Mouse (Mus musculus) CH12.LX (cell line): ENCODE data around the gene Tnni1. TPM values are rescaled to one million over a fixed set of nuclear protein-coding genes. Genes with fewer than 3 reads are reported as not detected.

Experiments
- DNase-seq: peaks from one replicate; pipeline ENCODE4 v3.0.0-alpha.2; 2013; ENCODE audit errors: extremely low read depth
- H3K27ac ChIP-seq: 2 replicates; pipeline ENCODE4 v1.5.1; 2012; ENCODE audit warnings: low read depth, mild to moderate bottlenecking, control low read depth, moderate library complexity; ENCODE audit not compliant: insufficient read depth
- H3K27me3 ChIP-seq: replicated peaks from 2 replicates; pipeline ENCODE3; 2012; ENCODE audit warnings: inconsistent platforms
- H3K36me3 ChIP-seq, 2 experiments: replicated peaks in 1 of 2; 2 replicates each; pipeline versions ENCODE3 to v1.6.1; 2012; ENCODE audit warnings: inconsistent platforms in 1 of 2, low read length in 1 of 2, mild to moderate bottlenecking in 1 of 2, mixed read lengths in 1 of 2, moderate library complexity in 1 of 2; ENCODE audit not compliant: control insufficient read depth in 1 of 2, insufficient read depth in 1 of 2
- H3K4me1 ChIP-seq, 2 experiments: 2 replicates each; pipeline ENCODE4 v1.6.1; 2012; ENCODE audit warnings: inconsistent platforms in 1 of 2, moderate library complexity in 1 of 2; ENCODE audit not compliant: insufficient read depth in 2 of 2, control insufficient read depth in 1 of 2
- H3K4me2 ChIP-seq: 2 replicates; pipeline ENCODE4 v1.6.1; 2012; ENCODE audit warnings: low read depth, mild to moderate bottlenecking, control low read depth; ENCODE audit not compliant: poor library complexity, insufficient read depth, severe bottlenecking
- H3K4me3 ChIP-seq, 3 experiments: fragments of 150-350 bp in 1 of 3; sonication (generic) in 1 of 3; replicated peaks in 1 of 3; 2 replicates each; pipeline versions ENCODE3 to v1.5.1; 2011 to 2012; ENCODE audit warnings: low read depth in 2 of 3, low read length in 2 of 3, mild to moderate bottlenecking in 2 of 3, moderate library complexity in 2 of 3, control low read depth in 1 of 3, improper control_type of control experiment in 1 of 3, inconsistent platforms in 1 of 3, mixed read lengths in 1 of 3; ENCODE audit not compliant: poor library complexity in 1 of 3
- H3K79me2 ChIP-seq: replicated peaks from 2 replicates; pipeline ENCODE4 v1.6.1; 2012; ENCODE audit warnings: mild to moderate bottlenecking, moderate library complexity; ENCODE audit not compliant: control insufficient read depth, poor library complexity, insufficient read depth, severe bottlenecking; ENCODE audit errors: extremely low read depth
- H3K9ac ChIP-seq: 2 replicates; pipeline ENCODE4 v1.6.1; 2012; ENCODE audit warnings: low read depth, mild to moderate bottlenecking, control low read depth, moderate library complexity; ENCODE audit not compliant: insufficient read depth
- H3K9me3 ChIP-seq: replicated peaks from 2 replicates; pipeline ENCODE3; 2012; ENCODE audit warnings: low read length, inconsistent platforms, mixed read lengths
- CTCF ChIP-seq, 2 experiments: IDR thresholded peaks in 1 of 2; conservative IDR thresholded peaks in 1 of 2; 2 replicates each; pipeline ENCODE4 v1.5.1; 2011 to 2012; ENCODE audit warnings: low read depth in 2 of 2, low read length in 2 of 2, improper control_type of control experiment in 1 of 2, inconsistent platforms in 1 of 2, mild to moderate bottlenecking in 1 of 2, moderate library complexity in 1 of 2
- E2F4 ChIP-seq: IDR thresholded peaks from 2 replicates; pipeline ENCODE4 v1.6.1; 2011; ENCODE audit warnings: low read depth, low read length, improper control_type of control experiment; ENCODE audit not compliant: insufficient replicate concordance
- JUND ChIP-seq: conservative IDR thresholded peaks from 2 replicates; pipeline ENCODE4 v1.6.1; 2011; ENCODE audit warnings: low read depth, low read length, improper control_type of control experiment
- PAX5 ChIP-seq: IDR thresholded peaks from 2 replicates; pipeline ENCODE4 v1.6.1; 2012; ENCODE audit warnings: low read length, inconsistent platforms, mixed read lengths
- POLR2AphosphoS2 ChIP-seq: IDR thresholded peaks from 2 replicates; pipeline ENCODE4 v1.6.1; 2011; ENCODE audit warnings: low read depth, low read length, improper control_type of control experiment
- RAD21 ChIP-seq: IDR thresholded peaks from 2 replicates; pipeline ENCODE4 v1.6.1; 2011; ENCODE audit warnings: low read depth, mild to moderate bottlenecking, low read length, improper control_type of control experiment, moderate library complexity
- SMC3 ChIP-seq: IDR thresholded peaks from 2 replicates; pipeline ENCODE4 v1.6.1; 2011; ENCODE audit warnings: low read depth, low read length, improper control_type of control experiment
- TCF12 ChIP-seq: IDR thresholded peaks from 2 replicates; pipeline ENCODE4 v1.6.1; 2014; ENCODE audit warnings: low read depth, mild to moderate bottlenecking, inconsistent platforms, low read length, improper control_type of control experiment
- USF1 ChIP-seq: IDR thresholded peaks from 2 replicates; pipeline ENCODE4 v1.6.1; 2014; ENCODE audit warnings: low read depth, mild to moderate bottlenecking, inconsistent platforms, low read length, improper control_type of control experiment
- USF2 ChIP-seq: conservative IDR thresholded peaks from 2 replicates; pipeline ENCODE4 v1.6.1; 2011; ENCODE audit warnings: low read depth, low read length, improper control_type of control experiment
- ZC3H11A ChIP-seq: IDR thresholded peaks from 2 replicates; pipeline ENCODE4 v1.6.1; 2012; ENCODE audit warnings: low read depth, mild to moderate bottlenecking, inconsistent platforms, low read length, improper control_type of control experiment
- ZMIZ1 ChIP-seq: IDR thresholded peaks from 2 replicates; pipeline ENCODE4 v1.6.1; 2012; ENCODE audit warnings: low read depth, mild to moderate bottlenecking, inconsistent platforms, low read length, improper control_type of control experiment
- dilution Hi-C: fragments of 300-500 bp; cut with MboI; formaldehyde crosslinking; loops from 2 replicates; pipeline ENCODE4 v1.14.3; 2020; ENCODE audit warnings: low sequenced_read_pairs; ENCODE audit not compliant: extremely low pct_unique_long_range_greater_than_20kb, extremely low pct_ligation_motif_present
- in situ Hi-C: fragments of 300-500 bp; cut with MboI; formaldehyde crosslinking; loops from 3 replicates; pipeline ENCODE4 v1.14.3; 2019; ENCODE audit warnings: low sequenced_read_pairs, low pct_ligation_motif_present, low pct_unique_long_range_greater_than_20kb, mixed read lengths
- polyA plus RNA-seq: library from polyadenylated mRNA; unstranded; fragments of >175 nt; gene quantifications from 2 replicates; pipeline ENCODE4 v1.2.1, GENCODE M21; 2012; ENCODE audit warnings: low read depth; ENCODE audit not compliant: insufficient read length
- total RNA-seq, 2 experiments: library from RNA; depleted of rRNA; stranded (reverse); fragments of 300-350 nt in 1 of 2; fragments of >200 nt in 1 of 2; gene quantifications; 2 replicates each; pipeline ENCODE4 v1.2.3; 2012 to 2014

Tnni1 gene
- total and polyA plus RNA-seq, 3 experiments = 1.6 to 6.9 (median 4.2) TPM

GRCm38 (mm10) chr1:135821780-135822179, 42.5 kb downstream of the Tnni1 start:
- no peak overlapping the region for H3K4me3 ChIP-seq
- no peak overlapping the region for H3K9ac ChIP-seq
- H3K9me3 ChIP-seq = peaks cover 9% of the 10 kb centered on the region
- no peaks in the 10 kb centered on the region for H3K36me3 ChIP-seq
- 0 out of 4 replicates have a peak, but pooled peaks cover 0 to 3% of the 10 kb centered on the region in 2 experiments for H3K4me1 ChIP-seq
- dilution Hi-C loops (no loop called here), in situ Hi-C loops (no loop called here)
- TF ChIP-seq PAX5 (no peak), POLR2AphosphoS2 (no peak), ZMIZ1 (no peak), E2F4 (no peak)
- H3K4me2 ChIP-seq = no peak overlapping the region
- H3K27ac ChIP-seq = no peak overlapping the region
- DNase-seq = no peak
- H3K79me2 ChIP-seq = no peaks in the 10 kb centered on the region
- peaks cover 44% of the 10 kb centered on the region for H3K27me3 ChIP-seq

GRCm38 (mm10) chr1:135828918-135829317, 49.7 kb downstream of the Tnni1 start:
- peak; percentile 73 for DNase-seq
- H3K79me2 ChIP-seq = no peaks in the 10 kb centered on the region
- dilution Hi-C loops = no loop called here

GRCm38 (mm10) chr1:135834206-135834859, 55.1 kb downstream of the Tnni1 start:
- in situ Hi-C loops = no loop called here
- Histone ChIP-seq H3K4me3 (no peak overlapping the region), H3K9ac (no peak overlapping the region), H3K4me1 (peaks cover 8 to 18% of the 10 kb centered on the region in 2 experiments; a peak in 3 of 4 replicates), H3K79me2 (no peaks in the 10 kb centered on the region), H3K4me2 (no peak overlapping the region), H3K27me3 (peaks cover 65% of the 10 kb centered on the region), H3K9me3 (no peaks in the 10 kb centered on the region), H3K36me3 (no peaks in the 10 kb centered on the region), H3K27ac (no peak overlapping the region)
- dilution Hi-C loops = no loop called here
- DNase-seq = no peak
- TF ChIP-seq USF1 (no peak), CTCF (conservative IDR thresholded peaks at IDR 0.05 in 1 of 2, IDR thresholded peaks at IDR 0.05 in 1 of 2; ENCODE audit: low read depth in 2 of 2, low read length in 2 of 2) (peak in 1 of 2 experiments; percentile 50; a peak in 2 of 4 replicates)

More at GRCm38 (mm10) chr1:135828918-135829317, 49.7 kb downstream of the Tnni1 start:
- Histone ChIP-seq H3K9me3 (no peaks in the 10 kb centered on the region), H3K27me3 (peaks cover 78% of the 10 kb centered on the region), H3K36me3 (no peaks in the 10 kb centered on the region), H3K4me2 (no peak overlapping the region), H3K9ac (no peak overlapping the region), H3K4me1 (no peaks in the 10 kb centered on the region; a peak in 1 of 4 replicates), H3K27ac (no peak overlapping the region)
- no peak for TF ChIP-seq JUND
- TF ChIP-seq ZC3H11A = peak; percentile 5; the same call in 1 of the 2 replicates
- peak; percentile 79 for TF ChIP-seq RAD21
- peak; percentile 46 to 92; a peak in 3 of 4 replicates for TF ChIP-seq CTCF (conservative IDR thresholded peaks at IDR 0.05 in 1 of 2, IDR thresholded peaks at IDR 0.05 in 1 of 2; ENCODE audit: low read depth in 2 of 2, low read length in 2 of 2)
- no peak for TF ChIP-seq USF2
- no peak for TF ChIP-seq TCF12
- peak; percentile 73 for TF ChIP-seq SMC3
- TF ChIP-seq, all 38 proteins: peak for 4
- in situ Hi-C loops = no loop called here
- H3K4me3 ChIP-seq = no peak overlapping the region
